Mouse (Mus musculus) E14TG2a.4 (cell line): ENCODE data around the gene Rack1.
"Not testable (repeated sequence)": the region's sequence is repeated elsewhere in the genome, so short reads cannot be mapped to it uniquely, and the experiment has no call there.

Experiments
- H3K27me3 ChIP-seq: 2 replicates; pipeline ENCODE4 v1.6.1; 2014; ENCODE audit warnings: low read length, control low read depth; ENCODE audit not compliant: insufficient read depth
- H3K36me3 ChIP-seq: 2 replicates; pipeline ENCODE4 v1.6.1; 2014; ENCODE audit warnings: low read length, control low read depth; ENCODE audit not compliant: insufficient read depth
- H3K4me1 ChIP-seq: replicated peaks from 2 replicates; pipeline ENCODE4 v1.6.1; 2014; ENCODE audit warnings: low read depth, low read length, control low read depth
- H3K4me3 ChIP-seq: replicated peaks from 2 replicates; pipeline ENCODE4 v1.5.1; 2014; ENCODE audit warnings: mild to moderate bottlenecking, low read length
- H3K9me3 ChIP-seq: 2 replicates; pipeline ENCODE4 v1.6.1; 2014; ENCODE audit warnings: low read length, control low read depth
- CTCF ChIP-seq: conservative IDR thresholded peaks from 2 replicates; pipeline ENCODE4 v1.5.1; 2014; ENCODE audit warnings: low read length
- NANOG ChIP-seq: IDR thresholded peaks from 2 replicates; pipeline ENCODE4 v1.6.1; 2014; ENCODE audit warnings: borderline replicate concordance, low read length, mixed read lengths
- POU5F1 ChIP-seq: IDR thresholded peaks from 2 replicates; pipeline ENCODE4 v1.6.1; 2014; ENCODE audit warnings: low read length, borderline replicate concordance

Rack1 gene

DNA sequence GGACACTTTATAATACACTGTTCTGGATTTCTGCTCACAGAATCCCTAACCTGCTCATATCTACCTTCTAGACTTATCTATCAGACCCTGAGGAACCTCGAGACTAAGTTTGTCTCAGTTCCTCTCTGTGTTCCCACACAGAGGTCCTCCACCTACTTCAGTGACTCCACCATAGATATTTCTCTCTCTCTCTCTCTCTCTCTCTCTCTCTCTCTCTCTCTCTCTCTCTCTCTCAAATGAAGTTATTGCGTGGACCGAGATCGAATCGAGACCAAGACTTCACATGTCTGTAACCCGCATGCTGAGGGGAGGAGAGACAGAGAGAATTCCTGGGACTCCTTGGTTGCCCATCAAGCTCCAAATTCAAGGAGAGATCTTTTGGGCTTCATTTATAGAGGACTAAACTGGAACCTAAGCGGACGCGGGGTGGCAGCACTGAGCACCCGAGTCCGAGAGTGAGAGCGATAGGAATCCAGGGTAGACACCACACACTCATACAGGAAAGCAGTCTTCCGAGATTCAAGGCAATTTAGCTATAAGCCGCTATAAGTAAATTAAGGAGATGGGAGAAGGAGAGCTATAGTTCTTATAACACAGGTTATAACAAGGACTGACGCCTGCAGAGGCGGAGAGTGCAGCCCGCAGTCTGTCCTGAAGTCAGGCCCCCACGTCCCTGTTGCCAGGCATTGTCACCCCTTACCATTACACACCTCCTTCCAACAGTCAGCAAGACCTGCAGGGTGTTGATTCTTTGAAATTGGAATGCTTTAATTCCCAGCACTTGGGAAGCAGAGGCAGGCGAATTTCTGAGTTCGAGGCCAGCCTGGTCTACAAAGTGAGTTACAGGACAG lies 9.9 kb upstream of the Rack1 start:
- TF ChIP-seq CTCF = peak; percentile 75
- TF ChIP-seq NANOG = no peak
- no peaks in the 10 kb centered on the region for H3K27me3 ChIP-seq
- peak overlapping the region; percentile 55 for H3K4me3 ChIP-seq
- H3K4me1 ChIP-seq = peaks cover 44% of the 10 kb centered on the region
- H3K9me3 ChIP-seq = peaks cover 6% of the 10 kb centered on the region; the same call in 1 of the 2 replicates
- H3K36me3 ChIP-seq = peaks cover 23% of the 10 kb centered on the region

DNA sequence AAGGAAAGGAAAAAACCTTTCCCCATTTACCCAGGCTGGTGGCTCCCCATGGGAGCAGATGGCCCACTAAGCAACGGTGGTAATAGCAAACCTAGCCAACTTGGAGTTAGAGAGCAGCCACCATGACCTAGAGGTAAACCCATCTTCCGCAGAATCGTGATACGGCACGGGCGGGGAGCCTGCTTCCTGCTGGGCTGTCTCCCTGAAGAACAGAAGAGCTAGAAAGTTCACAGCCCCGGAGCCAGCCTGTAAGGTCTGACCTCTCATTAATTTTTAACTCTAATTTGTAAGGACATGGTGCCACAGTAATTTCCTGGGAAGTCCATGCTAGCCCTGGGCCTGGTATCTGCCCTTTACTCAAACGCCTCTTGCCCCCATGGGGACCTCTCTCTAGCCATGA lies 9.2 kb upstream of the Rack1 start:
- Histone ChIP-seq H3K36me3 (peaks cover 25% of the 10 kb centered on the region), H3K9me3 (no peaks in the 10 kb centered on the region), H3K4me3 (peak overlapping the region; percentile 46), H3K4me1 (peaks cover 44% of the 10 kb centered on the region), H3K27me3 (no peaks in the 10 kb centered on the region)
- TF ChIP-seq CTCF = no peak
- TF ChIP-seq NANOG = no peak
- TF ChIP-seq POU5F1 = no peak

DNA sequence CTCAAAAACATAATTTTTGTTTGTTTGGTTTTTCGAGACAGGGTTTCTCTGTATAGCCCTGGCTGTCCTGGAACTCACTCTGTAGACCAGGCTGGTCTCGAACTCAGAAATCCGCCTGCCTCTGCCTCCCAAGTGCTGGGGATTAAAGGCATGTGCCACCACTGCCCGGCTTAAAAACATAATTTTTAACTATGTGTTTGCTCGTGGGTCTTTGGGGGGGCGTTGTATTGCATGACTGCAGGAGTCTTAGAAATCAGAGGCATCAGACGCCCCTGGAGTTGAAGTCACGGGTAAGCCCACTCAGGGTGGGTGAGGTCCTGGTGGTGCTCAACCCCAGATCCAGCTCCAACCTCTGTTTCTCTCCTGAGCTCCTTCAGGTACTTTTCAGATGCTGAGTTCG lies 8.2 kb upstream of the Rack1 start:
- Histone ChIP-seq H3K4me3 (0 out of 2 replicates have a peak overlapping the region, but pooled peaks have one; percentile 46), H3K36me3 (peaks cover 25% of the 10 kb centered on the region), H3K4me1 (peaks cover 51% of the 10 kb centered on the region)
- H3K27me3 ChIP-seq, H3K9me3 ChIP-seq: not testable (repeated sequence)

DNA sequence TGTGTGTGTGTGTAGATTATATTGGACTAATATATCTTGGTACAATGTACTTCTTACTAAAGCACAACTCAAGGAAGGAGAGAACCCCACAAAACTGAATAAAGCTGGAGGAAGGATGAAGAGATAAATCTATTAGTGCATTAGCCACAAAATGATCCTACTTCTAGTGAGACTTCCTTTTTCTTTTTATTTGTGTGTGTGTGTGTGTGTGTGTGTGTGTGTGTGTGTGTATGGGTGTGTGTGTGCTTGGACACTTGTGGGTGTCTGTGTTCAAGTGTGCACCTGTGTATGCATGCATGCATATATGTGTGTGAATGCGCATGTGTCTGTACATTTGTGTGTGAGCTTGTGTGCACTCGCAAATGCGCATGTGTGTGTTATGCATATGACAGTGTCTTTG lies 6.9 kb upstream of the Rack1 start:
- Histone ChIP-seq H3K4me1 (peaks cover 51% of the 10 kb centered on the region), H3K9me3 (no peaks in the 10 kb centered on the region), H3K36me3 (peaks cover 25% of the 10 kb centered on the region), H3K27me3 (no peaks in the 10 kb centered on the region), H3K4me3 (no peak overlapping the region)
- no peak for TF ChIP-seq CTCF
- no peak for TF ChIP-seq POU5F1
- no peak for TF ChIP-seq NANOG

DNA sequence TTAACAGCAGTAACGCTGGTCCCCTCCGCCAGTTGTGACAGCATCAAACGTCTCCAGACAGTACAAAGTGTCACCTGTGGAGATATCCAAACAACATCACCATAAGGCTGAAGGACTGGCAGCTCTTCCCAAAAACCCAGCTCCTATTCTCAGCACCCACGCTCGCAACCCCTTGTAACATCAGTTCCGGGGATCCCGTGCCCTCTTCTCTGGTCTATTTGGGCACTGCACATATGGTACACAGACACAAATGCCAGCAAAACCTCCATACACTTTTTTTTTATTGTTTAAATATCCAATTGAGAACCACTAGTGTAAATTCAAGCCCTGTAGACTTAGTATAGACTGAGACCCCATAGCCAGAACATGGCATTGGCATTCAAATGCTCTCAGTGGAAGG lies 4.9 kb upstream of the Rack1 start:
- no peak for TF ChIP-seq CTCF
- TF ChIP-seq POU5F1 = no peak
- TF ChIP-seq NANOG = no peak
- H3K9me3 ChIP-seq = no peaks in the 10 kb centered on the region
- no peak overlapping the region for H3K4me3 ChIP-seq
- H3K27me3 ChIP-seq = no peaks in the 10 kb centered on the region
- H3K4me1 ChIP-seq = peaks cover 46% of the 10 kb centered on the region
- H3K36me3 ChIP-seq = peaks cover 25% of the 10 kb centered on the region

DNA sequence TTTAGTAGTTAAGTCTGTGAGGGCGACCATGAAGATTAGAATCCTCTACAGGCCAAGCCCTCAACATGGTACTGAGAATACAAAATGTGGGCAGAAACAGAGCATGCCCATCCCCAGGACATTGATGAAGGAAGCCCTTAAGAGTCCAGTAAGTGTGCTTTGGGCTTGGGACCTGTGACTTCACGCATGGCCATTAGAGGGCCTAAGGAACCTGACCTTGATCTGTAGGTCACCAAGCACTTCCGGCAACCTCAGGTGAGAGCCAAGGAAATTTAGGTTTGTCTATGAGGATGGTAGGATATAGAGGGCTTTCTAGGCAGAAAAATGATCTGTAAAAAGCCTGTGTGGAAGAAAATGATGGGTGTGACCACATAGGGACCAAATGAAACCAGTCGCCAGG lies 3.8 kb upstream of the Rack1 start:
- TF ChIP-seq POU5F1 (no peak), CTCF (no peak), NANOG (no peak)
- Histone ChIP-seq H3K4me1 (peaks cover 37% of the 10 kb centered on the region), H3K36me3 (peaks cover 34% of the 10 kb centered on the region), H3K27me3 (no peaks in the 10 kb centered on the region), H3K9me3 (no peaks in the 10 kb centered on the region), H3K4me3 (no peak overlapping the region)

DNA sequence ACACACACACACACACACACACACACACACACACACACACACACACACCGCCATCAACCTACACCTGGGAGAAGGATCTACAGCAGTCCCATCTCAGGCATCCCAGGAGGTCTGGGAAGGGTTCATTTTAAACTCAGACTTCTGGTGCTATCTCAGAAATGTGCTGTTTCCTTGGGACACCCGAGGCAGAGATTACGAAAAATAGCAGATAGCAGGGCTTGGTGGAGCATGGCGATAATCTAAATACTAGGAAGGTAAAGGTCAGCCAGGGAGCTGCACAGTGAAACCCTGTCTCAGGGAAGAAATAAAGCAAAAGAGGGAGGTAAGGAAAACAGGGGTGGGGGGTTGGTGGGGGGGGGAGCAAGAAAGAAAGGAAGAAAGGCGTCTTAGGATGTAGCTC lies 2.8 kb upstream of the Rack1 start:
- Histone ChIP-seq H3K4me3 (0 out of 2 replicates have a peak overlapping the region, but pooled peaks have one; percentile 98), H3K27me3 (no peaks in the 10 kb centered on the region), H3K36me3 (peaks cover 44% of the 10 kb centered on the region), H3K9me3 (no peaks in the 10 kb centered on the region), H3K4me1 (peaks cover 38% of the 10 kb centered on the region)
- no peak for TF ChIP-seq NANOG
- no peak for TF ChIP-seq POU5F1
- TF ChIP-seq CTCF = no peak

DNA sequence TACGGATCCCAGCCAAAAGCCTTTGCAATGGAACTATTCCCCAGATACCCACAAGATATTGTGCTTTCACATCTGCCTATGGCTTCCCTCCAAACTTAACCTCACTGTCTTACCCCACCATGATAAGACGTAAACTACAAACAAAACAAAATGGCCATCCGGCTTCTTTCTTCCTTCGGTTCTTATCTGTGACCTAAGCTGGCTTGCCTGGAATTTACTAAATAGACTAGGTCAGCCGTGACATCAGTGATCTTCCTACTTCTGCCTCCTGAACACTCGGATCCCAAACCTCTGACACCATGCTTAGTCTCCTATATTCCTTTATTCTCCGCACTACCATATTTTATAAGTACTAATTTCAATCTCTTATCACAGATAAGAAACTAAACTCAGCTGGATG lies 1.8 kb upstream of the Rack1 start:
- peak overlapping the region; percentile 98 for H3K4me3 ChIP-seq
- H3K4me1 ChIP-seq = peaks cover 48% of the 10 kb centered on the region
- H3K27me3 ChIP-seq = no peaks in the 10 kb centered on the region
- TF ChIP-seq POU5F1 (no peak), CTCF (no peak), NANOG (no peak)
- peaks cover 44% of the 10 kb centered on the region for H3K36me3 ChIP-seq
- H3K9me3 ChIP-seq = no peaks in the 10 kb centered on the region

DNA sequence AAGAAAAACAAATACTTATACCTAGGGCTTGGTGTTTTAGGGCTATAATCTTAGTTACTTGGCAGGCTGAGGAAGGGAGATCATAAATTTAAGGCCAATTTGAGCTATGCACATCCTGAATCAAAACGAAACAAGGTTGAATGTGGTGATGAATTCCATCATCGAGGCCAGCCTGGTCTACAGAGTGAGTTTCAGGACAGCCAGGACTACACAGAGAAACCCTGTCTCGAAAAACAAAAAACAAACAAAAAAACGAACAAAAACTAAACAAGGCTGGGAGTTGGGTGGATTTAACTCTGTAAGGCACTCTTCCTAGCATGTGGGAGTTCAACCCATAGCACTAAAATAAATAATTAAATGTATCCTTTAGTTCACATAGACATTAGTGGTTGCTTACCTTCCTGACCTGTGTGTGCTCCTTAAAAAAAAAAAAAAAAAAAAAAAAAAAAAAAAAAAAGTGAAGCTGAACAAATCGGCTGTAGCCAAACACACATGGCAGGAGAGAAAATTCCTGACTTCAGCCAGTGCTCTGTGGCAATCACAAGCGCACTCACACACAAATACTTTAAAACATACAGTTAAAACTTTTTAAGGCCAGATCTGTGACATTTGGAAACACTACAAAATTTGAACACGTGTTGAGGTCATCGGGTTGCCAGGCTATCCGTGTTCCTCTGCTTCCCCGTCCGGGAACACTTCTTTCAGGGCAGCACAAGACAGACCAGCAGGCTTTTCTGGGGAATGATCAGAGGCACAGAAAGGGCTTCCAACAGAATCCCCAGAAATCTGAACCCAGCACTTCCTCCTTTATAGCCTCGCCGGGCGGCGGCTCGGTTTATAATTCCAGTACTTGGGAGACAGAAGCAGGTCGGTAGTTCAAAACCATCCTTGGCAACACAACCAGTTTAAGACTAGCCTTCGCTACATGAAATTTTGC lies 880 bp upstream of the Rack1 start:
- no peaks in the 10 kb centered on the region for H3K27me3 ChIP-seq
- TF ChIP-seq NANOG = no peak
- TF ChIP-seq CTCF = no peak
- TF ChIP-seq POU5F1 = no peak

More for the DNA sequence above, 880 bp upstream of the Rack1 start:
- Histone ChIP-seq H3K4me3 (peak overlapping the region; percentile 98), H3K4me1 (peaks cover 58% of the 10 kb centered on the region), H3K9me3 (no peaks in the 10 kb centered on the region), H3K36me3 (peaks cover 46% of the 10 kb centered on the region)
